Mouse (Mus musculus) small intestine, adult 2 months (tissue): ENCODE measurements around the gene Slc25a33.

Experiments used
- CTCF ChIP-seq: fragments of 200-500 bp; IDR thresholded peaks from 2 replicates; pipeline ENCODE4 v1.5.1; 2012; ENCODE audit warnings: low read depth, mild to moderate bottlenecking, control low read depth, inconsistent platforms, low read length, moderate library complexity, mixed read lengths; ENCODE audit not compliant: insufficient replicate concordance, insufficient read length; ENCODE audit errors: extremely low read depth
- POLR2A ChIP-seq: fragments of 200-500 bp; IDR thresholded peaks from 2 replicates; pipeline ENCODE4 v1.6.1; 2012; ENCODE audit warnings: low read depth, mild to moderate bottlenecking, control low read depth, inconsistent platforms, low read length, moderate library complexity

- no peak for TF ChIP-seq CTCF
- TF ChIP-seq POLR2A = peak; percentile 25; the same call in 1 of the 2 replicates
Observed at GRCm38 (mm10) chr4:149697506-149698196, 76.4 kb downstream of the Slc25a33 start.
